Mouse (Mus musculus) layer of hippocampus, adult 2 months (tissue): ENCODE results near the gene Ccl22. TPM values are rescaled to one million over a fixed set of nuclear protein-coding genes. Genes with fewer than 3 reads are reported as not detected.

Experiments
- DNase-seq, 2 experiments: peaks; one replicate each; pipeline ENCODE4 v3.0.0; 2022; ENCODE audit warnings: low spot score in 2 of 2
- H3K27ac ChIP-seq: fragments of 200-600 bp; 2 replicates; pipeline ENCODE4 v1.8.1; 2022
- H3K4me3 ChIP-seq: fragments of 200-600 bp; 2 replicates; pipeline ENCODE4 v1.8.1; 2022; ENCODE audit warnings: mild to moderate bottlenecking
- CTCF ChIP-seq: fragments of 200-600 bp; conservative IDR thresholded peaks from 2 replicates; pipeline ENCODE4 v1.8.1; 2022; ENCODE audit warnings: antibody characterized with exemption, mild to moderate bottlenecking, moderate library complexity
- long read RNA-seq, 2 experiments: library from polyadenylated mRNA; stranded (forward); transcript quantifications; one replicate each; pipeline ENCODE4 v2.0.0; 2021; ENCODE audit warnings: borderline mapping rate in 2 of 2
- total RNA-seq, 2 experiments: library from RNA; stranded (reverse); gene quantifications; 2 replicates each; pipeline ENCODE4 v1.2.3; 2021

Ccl22 gene
- total RNA-seq: under 1 TPM in 1 of 2 experiments, not detected in 1; 0.37 TPM
- long read RNA-seq, experiment 1: 0 reads
- long read RNA-seq, experiment 2: 0 reads

DNA sequence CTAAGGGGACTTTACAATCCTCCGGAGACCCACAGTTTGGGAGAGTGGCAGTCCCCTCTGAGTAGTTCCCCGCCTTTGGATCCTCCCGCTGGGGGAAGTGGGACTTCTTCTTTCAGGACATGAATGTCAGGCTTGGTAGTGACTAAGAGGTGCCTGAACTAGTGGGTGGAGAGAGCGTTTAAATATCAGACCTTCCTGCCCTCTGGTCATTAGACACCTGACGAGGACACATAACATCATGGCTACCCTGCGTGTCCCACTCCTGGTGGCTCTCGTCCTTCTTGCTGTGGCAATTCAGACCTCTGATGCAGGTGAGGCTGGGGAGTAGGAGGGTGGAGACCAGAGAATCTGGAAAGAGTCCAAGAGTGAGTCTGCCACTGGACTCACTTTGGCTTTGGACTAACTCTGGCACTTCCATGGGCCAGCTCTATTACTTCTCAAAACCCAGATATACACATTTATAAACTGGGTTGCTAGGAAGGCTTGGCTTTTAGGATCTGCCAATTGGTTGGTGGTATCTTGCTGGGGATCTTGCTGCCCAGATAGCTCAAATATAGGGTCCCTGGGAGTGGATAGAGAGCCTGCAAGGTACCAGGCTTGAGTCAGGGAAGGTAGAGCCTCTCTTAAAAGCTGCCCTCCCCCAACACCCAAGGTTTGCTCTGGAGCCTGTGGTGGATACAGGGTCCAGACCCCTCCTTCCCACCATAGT lies at the start of gene Ccl22:
TSS of gene Ccl22 (plus strand) at position 115 of the 709 bp plus-strand sequence.
- DNase-seq: no peak
- Histone ChIP-seq H3K27ac (no peak within 1 kb of the TSS), H3K4me3 (no peak within 1 kb of the TSS)
- no peak for TF ChIP-seq CTCF

DNA sequence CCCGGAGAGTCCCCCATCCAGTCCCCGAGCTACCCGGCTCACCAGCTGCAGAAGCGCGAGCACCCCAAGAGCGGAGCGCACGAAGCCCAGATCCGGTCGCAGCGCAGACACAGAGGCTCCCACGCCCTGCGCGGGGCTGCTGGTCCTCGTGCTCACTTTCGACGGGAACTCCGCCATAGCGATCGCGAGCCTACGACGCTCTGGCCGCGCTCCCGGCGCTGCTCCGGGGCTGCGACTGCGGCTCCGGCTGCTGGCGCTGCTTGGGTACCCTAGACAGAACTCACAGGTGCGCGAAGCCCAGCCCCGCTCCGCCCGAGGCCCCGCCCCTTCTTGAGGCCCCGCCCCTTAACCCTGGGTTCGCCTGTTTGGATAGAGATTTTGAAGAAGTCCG lies 49.4 kb upstream of the Ccl22 start, which contains the start of gene Pllp:
TSS of gene Pllp (minus strand) at position 285 of the 391 bp plus-strand sequence.
- DNase-seq: peak in 1 of 2 experiments; percentile 51
- TF ChIP-seq CTCF: no peak
- peak within 1 kb of the TSS; percentile 62 for H3K4me3 ChIP-seq
- peak within 1 kb of the TSS; percentile 89 for H3K27ac ChIP-seq

DNA sequence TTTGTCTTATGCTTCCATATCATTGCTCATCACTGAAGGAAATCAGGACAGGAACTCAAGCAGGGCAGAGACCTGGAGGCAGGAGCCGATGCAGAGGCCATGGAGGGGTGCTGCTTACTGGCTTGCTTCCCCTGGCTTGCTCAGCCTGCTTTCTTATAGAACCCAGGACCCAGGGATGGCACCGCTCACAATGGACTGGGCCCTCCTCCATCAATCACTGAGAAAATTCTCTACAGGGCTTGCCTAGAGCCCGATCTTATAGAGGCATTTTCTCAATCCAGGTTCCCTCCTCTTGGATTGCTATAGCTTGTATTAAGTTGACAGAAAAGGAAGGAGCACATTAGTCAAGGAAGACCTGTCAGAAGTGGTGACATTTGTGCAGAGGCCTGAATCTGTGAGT lies 48.8 kb upstream of the Ccl22 start:
- peak in 1 of 2 experiments; percentile 7 for DNase-seq
- peak overlapping the region; percentile 62 for H3K4me3 ChIP-seq

DNA sequence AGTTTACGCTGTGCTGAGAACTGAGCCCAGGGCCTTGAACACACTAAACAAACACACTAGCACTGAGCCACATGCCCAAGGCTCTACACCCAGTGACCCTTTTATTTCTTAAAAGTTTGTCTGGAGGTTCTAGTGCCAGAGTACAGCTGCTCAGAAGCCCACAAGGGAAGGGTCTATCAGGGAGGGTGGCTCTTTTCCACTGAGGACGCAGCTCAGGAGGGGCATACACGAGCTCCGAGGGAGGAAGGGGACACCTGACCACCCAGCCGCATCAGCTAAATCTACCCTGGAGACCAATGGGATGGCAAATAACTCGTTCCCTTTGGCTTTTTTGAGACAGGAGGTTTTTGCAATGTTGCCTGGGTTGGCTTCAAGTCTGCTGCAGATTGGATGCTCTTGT lies 47.4 kb upstream of the Ccl22 start:
- DNase-seq: no peak
- H3K4me3 ChIP-seq: no peak overlapping the region
- no peak for TF ChIP-seq CTCF
- no peak overlapping the region for H3K27ac ChIP-seq

More for the DNA sequence above, 48.8 kb upstream of the Ccl22 start:
- TF ChIP-seq CTCF: no peak
- H3K27ac ChIP-seq: no peak overlapping the region; the same call in 1 of the 2 replicates

DNA sequence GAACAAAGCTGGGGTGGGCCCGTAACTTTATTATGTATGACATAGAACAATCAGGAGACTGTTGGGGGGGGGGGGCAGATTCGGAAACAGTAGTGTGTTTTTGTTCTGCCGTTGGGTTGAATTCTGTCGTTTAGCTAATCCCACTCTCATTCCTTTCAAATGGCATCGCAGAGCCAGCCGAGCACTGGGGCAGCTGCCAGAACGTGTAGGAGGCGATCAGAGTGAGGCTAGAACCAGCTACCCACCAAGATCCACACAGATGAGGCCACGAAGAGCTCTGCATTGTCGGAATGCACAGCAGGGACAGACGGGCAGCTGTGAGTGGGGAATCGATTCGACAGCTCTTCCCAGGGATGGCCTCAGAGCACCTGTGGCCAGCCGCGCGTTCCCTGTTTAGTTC lies 46.0 kb upstream of the Ccl22 start:
- TF ChIP-seq CTCF: no peak
- DNase-seq: peak; percentile 51 to 57
- H3K4me3 ChIP-seq: no peak overlapping the region
- peak overlapping the region; percentile 70 for H3K27ac ChIP-seq

DNA sequence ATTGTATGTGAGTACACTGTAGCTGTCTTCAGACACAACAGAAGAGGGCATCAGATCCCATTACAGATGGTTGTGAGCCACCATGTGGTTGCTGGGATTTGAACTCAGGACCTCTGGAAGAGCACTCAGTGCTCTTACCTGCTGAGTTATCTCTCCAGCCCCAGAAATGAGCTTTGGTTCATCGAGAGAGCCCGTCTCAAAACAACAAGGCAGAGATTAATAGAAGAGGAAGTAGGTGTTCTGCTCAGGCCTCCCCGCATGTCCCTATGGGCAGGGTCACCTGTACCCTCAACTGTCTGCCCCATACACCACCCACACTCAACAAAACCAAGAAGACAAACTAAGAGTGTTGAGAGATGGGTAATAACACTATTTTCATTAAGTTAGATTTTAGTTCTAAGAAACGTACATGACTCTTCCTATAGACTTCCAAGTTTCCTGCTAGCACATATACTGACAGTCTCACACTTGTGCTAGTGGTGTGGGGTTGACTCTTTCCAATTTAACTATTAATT lies 44.9 kb upstream of the Ccl22 start:
- Histone ChIP-seq H3K27ac (no peak overlapping the region), H3K4me3 (no peak overlapping the region)
- TF ChIP-seq CTCF: no peak
- DNase-seq: no peak

DNA sequence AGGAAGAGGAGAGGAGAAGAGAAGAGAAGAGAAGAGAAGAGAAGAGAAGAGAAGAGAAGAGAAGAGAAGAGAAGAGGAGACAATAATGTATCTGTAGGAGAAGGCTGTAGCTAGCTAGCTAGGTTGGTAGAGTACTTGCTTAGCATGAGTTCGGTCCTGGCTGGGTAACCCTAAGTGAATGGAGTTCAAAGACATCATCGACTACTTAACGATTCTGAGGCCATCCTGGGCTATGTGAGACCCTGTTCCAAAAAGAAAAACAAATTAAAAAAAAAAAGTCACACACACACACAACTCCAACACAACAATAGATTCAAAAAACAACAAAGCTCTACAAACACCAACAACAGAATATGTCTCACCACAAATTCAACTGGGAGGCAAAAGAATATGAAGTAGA lies 43.2 kb upstream of the Ccl22 start:
- TF ChIP-seq CTCF: no peak
- Histone ChIP-seq H3K4me3 (no peak overlapping the region), H3K27ac (no peak overlapping the region)
- no peak for DNase-seq

DNA sequence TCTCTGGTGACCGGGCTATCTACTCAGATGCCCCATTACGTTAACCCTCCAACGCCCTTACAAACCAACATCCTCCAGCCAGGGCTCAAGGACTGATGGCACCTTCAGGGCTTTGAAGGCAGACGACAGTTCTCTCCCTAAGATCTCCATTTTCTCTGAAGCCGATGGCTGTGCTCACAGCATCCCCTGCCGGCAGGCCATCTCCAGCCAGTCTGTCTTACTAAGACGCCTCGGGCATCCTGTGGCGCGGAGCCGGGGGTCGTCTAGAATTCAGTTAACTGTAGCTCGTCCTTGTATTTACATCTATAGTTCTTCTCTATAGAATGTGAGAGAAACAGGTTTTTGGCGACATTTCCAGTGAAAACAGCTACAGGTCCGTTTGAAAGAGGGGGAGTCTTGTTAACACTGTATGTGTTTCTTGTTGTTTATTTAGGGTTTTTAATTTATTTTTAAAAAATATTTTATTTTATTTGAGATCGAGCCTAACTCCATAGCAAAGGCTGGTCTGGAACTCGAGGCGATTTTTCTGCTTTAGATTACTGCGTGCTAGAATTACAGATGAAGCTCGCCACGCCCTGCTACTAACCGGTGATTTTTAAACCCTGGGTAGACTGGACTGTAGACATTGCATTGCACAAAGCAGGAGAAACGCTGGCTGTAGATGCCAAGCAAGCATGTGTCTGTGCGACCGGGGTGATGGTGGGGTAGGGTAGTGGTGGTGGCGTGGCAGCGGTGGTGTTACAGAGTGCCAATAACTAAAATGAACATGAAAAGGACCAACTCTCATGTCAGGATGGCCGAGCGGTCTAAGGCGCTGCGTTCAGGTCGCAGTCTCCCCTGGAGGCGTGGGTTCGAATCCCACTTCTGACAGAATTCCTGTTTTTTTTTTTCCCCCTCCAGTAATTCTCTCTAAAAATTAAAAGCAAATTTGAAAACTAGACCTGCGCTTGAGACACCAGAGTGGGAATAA lies 42.3 kb upstream of the Ccl22 start:
- Histone ChIP-seq H3K27ac (peak overlapping the region; percentile 78), H3K4me3 (peak overlapping the region; percentile 58)
- peak; percentile 82 to 86 for DNase-seq
- TF ChIP-seq CTCF: peak; percentile 99

DNA sequence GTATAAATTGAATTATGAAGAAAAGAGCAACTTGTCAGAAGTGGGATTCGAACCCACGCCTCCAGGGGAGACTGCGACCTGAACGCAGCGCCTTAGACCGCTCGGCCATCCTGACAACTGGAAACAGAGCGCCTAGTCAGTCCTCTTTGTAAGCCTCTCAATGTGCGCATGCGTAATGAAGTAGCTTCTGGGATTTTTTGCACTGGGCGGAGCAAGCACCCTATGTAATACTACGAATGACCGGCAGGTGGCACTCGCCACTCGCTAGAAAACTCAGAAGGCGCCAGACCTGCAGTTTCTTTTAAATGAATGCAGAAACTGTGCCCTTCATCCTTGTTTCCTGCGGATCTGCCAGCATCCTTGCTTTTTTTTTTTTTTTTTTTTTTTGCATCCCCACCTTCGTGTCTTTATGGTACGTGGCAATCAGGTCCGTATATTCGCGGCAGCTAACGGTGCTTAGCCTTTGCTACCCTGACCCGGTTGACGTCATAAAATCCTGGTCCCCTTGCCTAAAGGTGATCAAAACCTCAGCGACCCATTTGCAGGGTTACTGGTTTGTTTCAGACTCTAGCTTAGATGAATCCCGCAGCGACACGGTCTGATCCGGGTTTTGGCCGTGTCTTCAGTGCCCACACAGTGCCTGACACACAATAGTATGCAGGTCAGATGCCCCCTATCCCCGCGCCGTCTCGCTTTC lies 41.3 kb upstream of the Ccl22 start:
- peak; percentile 97 to 100 for DNase-seq
- TF ChIP-seq CTCF: peak; percentile 92
- H3K27ac ChIP-seq: peak overlapping the region; percentile 88
- peak overlapping the region; percentile 58 for H3K4me3 ChIP-seq

DNA sequence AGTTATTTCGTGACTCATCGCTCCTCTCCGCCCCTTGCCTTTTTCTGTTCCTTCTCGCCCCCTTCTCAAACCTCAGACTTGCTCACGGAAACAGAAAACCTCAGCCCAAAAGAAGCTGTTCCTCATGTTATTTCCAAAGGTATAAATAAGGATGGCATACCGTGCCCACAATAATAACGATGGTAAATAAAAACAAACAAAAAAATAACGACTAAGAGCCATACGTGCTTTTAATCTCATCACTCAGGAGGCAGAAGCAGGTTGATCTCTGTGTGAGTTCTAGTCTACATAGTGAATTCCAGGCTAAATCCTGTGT lies 40.8 kb upstream of the Ccl22 start:
- peak overlapping the region; percentile 88 for H3K27ac ChIP-seq
- no peak for DNase-seq

DNA sequence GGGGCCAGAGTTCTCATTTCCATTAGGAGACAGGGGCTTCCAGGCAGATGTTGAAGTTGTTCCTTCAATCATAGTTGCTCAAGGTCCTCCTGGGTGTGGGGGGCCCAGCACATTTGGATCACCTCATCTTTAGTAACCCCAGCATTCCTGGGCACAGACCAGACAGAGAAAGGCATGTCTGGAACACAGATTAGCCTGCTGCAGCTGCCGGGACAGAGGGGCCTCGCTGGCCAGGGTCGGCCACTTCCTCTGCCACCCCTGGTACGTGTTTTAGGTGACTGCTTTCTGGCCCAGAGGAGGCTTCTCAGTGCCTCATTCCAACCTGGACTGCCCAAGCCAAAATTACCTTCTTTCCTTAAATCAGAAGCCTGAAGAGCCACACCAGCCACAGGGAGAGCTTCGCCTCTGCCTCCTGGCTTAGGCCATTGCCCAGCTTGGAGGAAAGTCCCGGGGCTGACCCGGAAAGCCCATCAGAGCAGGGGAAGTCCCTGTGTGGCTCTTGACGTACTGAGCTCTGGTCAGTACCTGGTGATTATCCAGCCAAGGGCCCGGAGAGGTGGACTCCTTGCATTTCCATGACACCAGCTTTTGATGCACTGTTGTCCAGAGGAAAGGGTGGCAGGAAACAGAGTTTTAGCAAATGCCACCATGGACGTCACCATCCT lies 39.7 kb upstream of the Ccl22 start:
- no peak overlapping the region for H3K27ac ChIP-seq
- no peak for DNase-seq
- no peak for TF ChIP-seq CTCF
- no peak overlapping the region for H3K4me3 ChIP-seq

More for the DNA sequence above, 40.8 kb upstream of the Ccl22 start:
- H3K4me3 ChIP-seq: peak overlapping the region; percentile 58
- no peak for TF ChIP-seq CTCF
